Mouse (Mus musculus) adrenal gland (tissue): ENCODE results near the gene Serpine1.

Experiments used
- intact Hi-C: fragments of 180-260 bp; cut with DNase I; formaldehyde crosslinking; loops from one replicate; pipeline ENCODE4 v1.15.1; 2025

Gene Serpine1

GRCm38 (mm10) chr5:137025132-137025531 is 46.9 kb downstream of the Serpine1 start:
- intact Hi-C loops: loop anchor here (2.0 kb wide), 1 partner anchor 82 kb away; no protein-coding TSS in a partner anchor

- intact Hi-C loops: loop anchor here (2.0 kb wide), 1 partner anchor 82 kb away; no protein-coding TSS in a partner anchor
These were observed 47.8 kb downstream of the Serpine1 start for GRCm38 (mm10) chr5:137024318-137024717.

- intact Hi-C loops: no loop called here
These were observed 56.2 kb downstream of the Serpine1 start for GRCm38 (mm10) chr5:137015913-137016312.

- intact Hi-C loops: loop anchor here (5.0 kb wide), 1 partner anchor 90 kb away; no protein-coding TSS in a partner anchor
These were observed 59.6 kb downstream of the Serpine1 start for GRCm38 (mm10) chr5:137012401-137012950.
